Mouse (Mus musculus): ENCODE results near the gene Casz1. TPM values are rescaled to one million over a fixed set of nuclear protein-coding genes. Genes with fewer than 3 reads are reported as not detected.

The Casz1 gene
- total RNA-seq, 2 experiments from 2014 or later: 3.5 to 4.7 TPM

DNA sequence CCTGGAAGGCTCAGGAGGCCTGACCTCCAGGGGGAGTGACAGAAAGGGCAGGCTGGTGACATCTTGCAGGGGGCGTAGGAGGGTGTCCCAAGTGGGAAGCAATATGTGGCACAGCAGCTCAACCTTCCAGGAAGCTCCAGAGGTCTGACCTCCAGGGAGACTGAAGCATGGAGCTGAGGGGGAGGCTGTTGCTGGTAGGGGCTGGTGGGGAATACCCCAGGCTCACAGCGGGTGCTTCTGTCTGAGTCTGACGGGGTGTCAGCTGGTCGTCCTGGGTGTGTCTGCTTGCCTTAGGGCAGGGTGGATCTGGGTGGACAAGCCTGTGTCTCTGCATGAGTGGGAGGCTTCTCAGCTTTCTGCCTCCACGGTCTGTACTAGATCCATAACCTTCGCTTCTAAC is 38.1 kb downstream of the Casz1 start:
- no peak for ATAC-seq (replicated peaks; ENCODE audit: poor library complexity)

DNA sequence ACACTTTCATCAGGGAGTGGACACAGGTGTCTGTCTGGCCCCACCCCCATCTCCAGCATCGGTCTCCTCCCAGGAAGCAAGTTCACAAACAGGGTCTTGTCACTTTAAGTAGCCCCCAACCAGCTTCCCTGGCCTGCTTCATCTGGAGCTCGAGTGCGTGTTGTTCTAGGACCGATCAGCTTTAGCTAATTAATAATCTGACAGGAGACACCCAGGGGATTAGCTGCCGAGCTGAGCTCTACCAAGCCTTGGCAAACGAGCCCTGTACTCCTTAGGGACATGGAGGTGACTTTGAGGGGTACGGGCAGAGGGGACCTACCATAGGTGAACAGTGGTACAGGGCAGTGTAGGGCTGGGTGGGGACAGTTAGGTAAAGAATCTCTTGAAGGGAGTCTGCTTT is 40.7 kb downstream of the Casz1 start:
- no peak for ATAC-seq (replicated peaks; ENCODE audit: poor library complexity)

DNA sequence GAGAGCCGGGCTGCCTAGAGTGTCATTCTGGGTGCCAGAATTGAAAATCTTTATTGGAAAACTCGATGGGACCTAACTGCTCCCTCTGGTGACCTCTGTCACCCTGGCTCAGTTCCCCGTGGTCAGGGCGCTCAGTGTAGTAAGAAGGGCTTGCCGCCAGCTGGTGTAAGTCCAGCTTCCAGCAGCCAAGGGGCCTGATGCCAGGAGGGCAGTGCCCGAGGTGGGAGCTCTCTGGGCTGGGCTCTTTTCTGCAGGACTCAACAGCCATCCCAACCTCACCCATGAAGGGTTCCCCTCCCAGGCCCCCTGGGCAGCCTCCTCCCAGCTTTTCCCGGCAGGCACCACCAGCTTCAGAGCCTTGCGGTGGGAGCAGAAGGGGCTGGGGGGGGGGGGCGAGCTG is 42.0 kb downstream of the Casz1 start:
- no peak for ATAC-seq (replicated peaks; ENCODE audit: poor library complexity)

DNA sequence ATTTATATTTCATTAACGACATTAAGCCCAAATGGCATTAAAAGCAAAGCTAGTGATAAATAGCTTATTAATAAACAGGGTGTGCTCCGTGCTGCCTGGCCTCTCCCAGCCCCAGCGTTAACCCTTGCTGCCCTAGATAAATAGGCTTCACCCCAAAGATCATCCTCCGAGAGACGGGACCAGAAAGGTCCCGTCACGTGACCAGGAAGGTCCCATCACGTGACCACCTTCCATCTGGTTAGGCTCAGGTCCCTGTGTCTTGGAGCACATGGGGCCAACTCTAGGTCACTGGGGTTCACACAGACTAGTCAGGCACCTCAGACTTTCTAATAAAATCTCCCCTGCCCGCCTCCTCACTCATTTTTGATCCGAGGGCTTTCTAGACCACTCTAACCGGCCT is 42.5 kb downstream of the Casz1 start:
- ATAC-seq (replicated peaks; ENCODE audit: poor library complexity): no peak

DNA sequence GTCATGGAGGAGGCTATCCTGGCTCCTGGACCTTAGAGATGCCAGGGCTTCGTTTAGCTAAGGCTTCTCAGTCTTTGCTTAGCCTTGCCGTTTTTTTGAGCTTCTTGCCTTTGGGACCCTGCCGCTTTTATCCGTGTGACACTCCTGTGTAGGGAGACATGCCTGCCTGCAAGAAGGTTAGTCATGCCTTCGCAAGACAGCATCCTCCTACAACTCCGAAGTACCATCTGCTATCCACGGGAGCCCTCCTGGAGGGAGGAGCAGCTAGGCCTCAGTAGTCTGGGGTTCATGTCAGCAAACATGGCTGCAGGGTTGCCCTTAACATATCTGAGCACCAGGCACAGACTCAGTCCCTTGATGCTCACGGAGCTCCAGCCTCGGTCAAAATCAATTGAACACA is 43.4 kb downstream of the Casz1 start:
- ATAC-seq (replicated peaks; ENCODE audit: poor library complexity): no peak

DNA sequence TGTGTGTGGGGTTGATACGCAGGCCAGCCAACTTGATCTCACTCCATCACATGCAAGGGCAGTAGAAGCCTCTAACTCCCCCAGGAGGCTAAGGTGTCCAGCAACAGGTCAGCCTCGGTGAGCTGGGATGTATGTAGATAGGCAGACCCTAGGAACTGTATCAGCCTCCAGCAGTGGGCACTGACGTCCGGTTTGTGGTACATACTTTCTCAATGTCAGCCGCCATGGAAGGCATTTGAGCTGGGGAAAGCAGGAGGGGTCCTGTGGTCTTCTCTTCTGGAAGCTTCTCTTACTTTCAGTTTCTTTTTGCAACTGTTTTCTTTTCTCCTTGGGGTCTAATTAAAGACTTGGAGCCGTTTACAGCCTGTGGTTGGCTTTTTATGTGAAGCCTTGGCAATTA is 45.2 kb downstream of the Casz1 start:
- peak; percentile 58 for ATAC-seq (replicated peaks; ENCODE audit: poor library complexity)

DNA sequence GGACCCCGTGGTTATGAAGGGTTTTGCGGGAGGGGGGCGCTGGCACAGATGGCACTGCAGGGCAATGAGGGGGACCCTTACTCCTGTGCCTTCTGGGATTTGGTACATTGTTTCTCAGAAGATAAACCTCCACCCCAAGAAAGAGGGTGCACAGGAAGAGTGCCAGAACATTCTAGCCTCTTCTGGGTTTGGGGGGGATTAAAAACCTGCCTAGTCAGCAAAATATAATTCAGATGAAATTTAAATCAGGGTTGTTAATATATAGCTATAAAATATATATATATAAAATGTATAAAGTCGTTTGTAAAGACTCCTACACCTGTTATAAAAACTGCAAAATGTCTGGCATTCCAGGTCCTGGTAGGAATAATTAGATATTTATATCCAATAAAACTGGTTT is 48.8 kb downstream of the Casz1 start:
- no peak for ATAC-seq (replicated peaks; ENCODE audit: poor library complexity)

DNA sequence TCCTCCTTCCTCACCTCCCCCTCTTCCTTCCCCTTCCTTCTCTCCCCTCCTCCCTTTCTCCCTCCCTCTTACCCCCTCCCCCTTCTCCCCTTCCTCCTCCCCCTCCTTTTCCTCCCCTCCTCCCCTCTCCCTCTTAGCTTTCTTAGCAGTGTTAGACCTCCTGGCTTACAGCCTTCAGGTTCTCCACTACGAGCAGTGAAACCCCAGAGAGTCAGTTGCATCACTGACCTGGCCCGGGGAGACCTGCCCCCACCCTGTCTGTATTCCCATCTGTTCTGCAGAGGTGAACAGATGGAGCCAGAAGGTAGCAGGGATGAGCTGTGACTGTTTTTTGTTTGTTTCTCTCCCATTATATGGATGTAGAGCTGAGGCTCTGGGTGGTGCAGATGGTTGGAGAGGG is 49.9 kb downstream of the Casz1 start:
- ATAC-seq (replicated peaks; ENCODE audit: poor library complexity): no peak

DNA sequence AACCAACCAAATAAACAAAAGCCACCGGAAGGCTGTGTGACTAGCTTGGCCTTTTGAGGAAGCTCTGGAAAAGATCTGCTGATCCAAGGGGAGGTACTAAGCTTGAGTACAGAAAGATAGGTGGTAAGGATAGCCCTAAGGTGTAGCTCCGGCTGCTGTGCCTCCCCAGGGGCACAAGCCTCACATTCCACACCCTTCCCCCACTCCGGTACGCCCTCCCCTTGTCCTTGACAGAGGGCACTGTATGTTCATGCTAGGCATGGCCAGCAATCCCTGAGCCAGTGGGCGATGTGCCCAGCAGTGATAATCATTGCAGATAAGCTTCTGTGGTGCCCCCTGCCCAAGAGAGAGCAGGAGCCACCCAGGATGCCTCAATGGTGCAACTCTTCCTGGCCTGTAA is 51.3 kb downstream of the Casz1 start:
- ATAC-seq (replicated peaks; ENCODE audit: poor library complexity): no peak

DNA sequence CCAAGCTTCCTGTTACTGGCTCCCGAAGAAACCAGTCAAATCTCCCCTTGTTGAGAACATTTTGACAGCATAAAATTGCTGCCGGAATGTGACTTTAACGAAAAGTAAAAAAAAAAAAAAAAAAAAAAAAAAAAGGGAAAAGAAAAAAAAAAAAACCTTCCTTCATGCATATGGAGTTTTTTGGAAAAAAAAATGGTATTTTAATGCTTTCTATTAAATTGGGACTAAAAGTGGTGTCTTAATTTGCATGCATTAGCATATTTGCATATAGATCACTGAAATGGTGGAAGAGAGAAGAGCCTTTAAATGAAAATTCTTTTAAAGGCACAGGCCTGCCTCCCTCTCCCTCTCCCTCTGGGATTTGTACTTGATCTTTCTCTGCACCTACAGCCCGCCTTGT is 52.0 kb downstream of the Casz1 start:
- no peak for ATAC-seq (replicated peaks; ENCODE audit: poor library complexity)

DNA sequence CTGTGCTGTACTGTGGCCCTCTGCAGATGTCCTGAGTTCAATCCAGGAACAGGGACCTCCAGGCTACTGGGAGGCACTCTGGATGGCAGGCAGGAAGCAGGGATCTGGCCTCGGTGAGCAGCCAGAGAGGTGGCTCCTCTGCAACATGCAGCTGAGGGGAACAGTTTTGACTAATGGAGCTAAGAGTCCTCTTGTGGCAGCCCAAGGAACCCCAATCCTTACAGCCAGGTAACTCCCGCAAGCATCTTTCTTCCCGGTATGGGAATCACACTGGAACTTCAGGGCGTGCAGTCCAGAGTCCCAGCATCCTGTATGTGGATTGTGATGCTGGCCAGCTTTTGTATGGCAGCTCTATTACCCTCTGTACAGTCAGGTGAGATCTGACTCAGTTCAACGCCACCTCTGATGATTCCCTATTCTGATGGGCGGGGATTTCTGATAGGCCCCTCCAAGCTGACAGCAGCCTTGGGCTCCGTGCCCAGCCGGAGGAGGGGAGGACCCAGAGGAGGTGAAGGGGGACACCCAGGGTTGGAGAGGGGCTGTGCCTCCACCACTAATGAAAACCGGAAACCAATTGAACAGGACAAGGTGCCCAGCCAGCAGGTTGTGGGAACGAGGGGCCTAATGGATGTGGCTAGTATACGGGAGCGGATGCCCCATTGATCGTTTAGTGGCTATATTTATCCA is 53.3 kb downstream of the Casz1 start:
- no peak for ATAC-seq (replicated peaks; ENCODE audit: poor library complexity)

DNA sequence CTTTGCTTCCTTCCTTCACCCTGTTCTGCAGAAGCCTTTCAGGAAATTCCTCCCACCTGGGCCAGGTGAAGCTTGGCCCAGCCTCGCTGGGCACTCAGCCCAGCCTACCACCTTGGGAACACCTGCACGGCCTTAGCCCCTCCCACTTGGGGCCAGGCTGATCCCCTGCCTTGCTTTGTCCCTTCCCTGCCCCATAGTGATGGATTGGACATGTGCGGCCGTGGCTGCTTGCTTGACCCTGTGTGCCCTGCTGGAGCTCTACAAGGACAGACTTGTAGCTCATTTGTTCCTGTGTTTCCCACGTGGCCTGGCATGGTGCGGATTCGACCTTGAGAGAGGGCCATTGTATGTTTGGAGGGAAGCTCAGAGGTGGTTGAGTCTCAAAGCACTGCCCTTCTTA is 54.0 kb downstream of the Casz1 start:
- no peak for ATAC-seq (replicated peaks; ENCODE audit: poor library complexity)

DNA sequence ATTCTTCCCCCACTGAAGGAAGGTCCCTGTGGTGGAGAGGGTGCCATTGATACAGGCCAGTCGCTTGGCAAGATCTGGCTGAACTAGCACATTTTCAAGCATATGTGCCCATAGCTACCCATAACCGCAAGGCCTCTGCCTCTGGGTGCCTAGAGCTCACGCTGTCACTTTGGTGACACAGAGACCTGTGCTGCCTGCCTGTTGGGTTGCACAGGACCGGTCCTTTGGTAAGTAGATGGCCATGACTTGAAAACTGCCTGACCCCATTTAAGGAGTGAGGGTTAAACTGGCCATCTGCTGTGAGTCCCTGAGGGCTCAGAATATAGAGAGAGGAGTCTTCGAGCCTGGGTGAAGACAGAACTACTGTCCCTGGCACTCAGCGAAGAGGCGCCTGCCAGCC is 55.2 kb downstream of the Casz1 start:
- ATAC-seq (replicated peaks; ENCODE audit: poor library complexity): no peak

DNA sequence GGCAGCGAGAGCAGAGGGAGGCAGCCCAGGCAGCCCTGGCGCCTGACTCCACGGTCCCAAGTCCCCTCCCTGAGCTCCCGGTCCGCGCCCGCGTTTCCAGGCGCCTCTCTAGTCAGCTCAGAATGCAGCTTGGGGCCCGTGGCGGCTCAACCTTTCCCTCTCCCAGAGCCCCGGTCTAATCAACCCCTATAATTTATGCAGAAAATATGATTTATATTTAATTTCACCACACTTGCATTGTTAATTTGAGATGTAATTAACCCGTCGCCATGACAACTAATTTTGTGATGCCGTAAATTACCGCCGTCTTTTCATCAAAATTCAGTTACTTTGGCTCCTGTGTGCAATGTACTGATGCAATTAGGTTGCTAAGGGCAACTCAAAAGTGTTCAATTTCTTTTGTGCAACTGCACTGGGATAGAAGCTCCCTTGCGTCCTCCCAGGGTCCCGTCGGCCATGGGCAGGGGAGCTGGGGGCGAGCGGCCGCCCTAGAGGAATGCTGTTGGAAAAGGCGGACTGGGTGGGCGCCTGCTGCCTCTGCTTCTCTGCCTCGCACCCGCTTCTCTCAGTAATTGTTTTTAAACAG is 55.8 kb downstream of the Casz1 start:
- ATAC-seq (replicated peaks; ENCODE audit: poor library complexity): no peak

DNA sequence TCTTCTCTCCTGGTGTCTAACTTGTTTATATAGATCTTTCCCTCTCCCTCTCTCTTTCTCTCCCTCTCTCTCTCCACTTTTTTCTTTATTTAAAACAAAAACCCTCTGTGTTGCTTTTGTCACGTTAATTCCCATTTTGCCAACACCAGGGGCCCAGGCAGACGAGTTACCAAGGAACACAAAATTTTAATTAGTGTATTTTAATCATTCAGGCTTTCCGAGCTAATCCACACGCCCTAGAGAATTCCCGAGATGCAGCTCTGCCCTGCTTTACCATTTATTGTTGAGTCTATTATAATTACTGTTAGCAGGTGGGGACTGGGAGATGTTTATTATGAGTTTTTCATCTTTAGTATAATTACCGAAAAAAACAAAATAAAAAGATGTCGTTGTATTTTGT is 56.4 kb downstream of the Casz1 start:
- no peak for ATAC-seq (replicated peaks; ENCODE audit: poor library complexity)

DNA sequence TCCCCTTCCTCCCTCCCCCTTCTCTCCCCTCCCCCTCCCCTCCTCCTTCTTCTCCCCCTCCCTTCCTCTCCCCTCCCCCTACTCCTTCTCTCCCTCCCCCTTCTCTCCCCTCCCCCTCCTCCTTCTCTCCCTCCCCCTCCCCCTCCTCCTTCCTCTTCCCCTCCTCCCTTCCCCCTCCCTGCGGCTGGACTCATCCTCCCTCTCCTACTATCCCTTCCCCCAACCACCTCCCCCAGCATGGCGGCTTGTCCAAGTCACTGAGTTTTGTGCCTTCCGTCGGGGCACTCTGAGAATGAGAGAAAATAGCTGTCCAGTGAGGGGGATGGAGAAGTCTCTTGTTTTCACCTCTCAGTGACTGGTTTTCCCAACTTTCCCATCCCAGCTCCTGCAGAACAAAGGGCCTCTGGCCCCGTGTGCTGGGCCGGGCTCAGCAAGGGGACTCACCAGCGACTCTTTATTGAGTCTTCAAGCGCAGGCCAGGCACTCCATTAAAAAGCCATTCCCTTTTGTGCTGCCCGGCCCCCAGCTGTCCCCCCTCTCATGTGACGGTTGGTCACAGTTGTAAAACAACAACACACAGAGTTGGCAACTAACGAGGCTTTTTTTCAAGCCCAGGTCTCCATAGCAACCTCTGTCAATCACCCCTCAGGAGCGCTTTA is 62.7 kb downstream of the Casz1 start:
- no peak for ATAC-seq (replicated peaks; ENCODE audit: poor library complexity)

DNA sequence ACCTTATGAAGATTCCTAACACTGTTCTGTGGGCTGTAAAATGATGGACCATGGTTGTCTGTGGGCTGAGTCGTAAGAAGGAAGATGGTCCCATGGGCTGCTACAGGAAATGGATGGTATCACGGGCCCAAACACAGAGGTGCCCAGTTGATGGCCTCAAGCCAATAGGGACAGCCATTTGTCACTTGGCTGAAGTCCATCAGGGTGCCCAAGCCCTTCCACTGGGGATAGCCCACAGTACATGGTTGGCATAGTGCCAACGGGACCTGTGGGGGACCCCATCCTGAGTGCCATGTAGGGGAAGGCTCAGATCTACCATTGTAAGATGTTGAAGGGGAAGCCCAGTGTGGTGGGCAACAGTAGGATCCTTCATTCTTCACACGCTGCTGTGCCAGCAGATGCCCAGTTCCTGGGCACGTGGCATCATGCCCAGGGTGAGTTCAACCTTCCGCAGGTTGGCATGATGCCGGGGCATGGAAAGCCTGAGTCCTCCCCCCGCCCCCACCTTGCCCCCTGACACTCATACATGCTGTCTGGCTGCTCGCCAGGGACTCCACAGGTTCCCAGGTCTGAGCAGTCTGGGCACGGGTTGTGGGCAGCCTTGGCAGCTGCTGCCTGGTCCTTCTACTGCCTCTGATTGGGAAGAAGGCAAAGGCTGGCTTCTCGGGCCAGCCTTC is 63.6 kb downstream of the Casz1 start:
- no peak for ATAC-seq (replicated peaks; ENCODE audit: poor library complexity)

DNA sequence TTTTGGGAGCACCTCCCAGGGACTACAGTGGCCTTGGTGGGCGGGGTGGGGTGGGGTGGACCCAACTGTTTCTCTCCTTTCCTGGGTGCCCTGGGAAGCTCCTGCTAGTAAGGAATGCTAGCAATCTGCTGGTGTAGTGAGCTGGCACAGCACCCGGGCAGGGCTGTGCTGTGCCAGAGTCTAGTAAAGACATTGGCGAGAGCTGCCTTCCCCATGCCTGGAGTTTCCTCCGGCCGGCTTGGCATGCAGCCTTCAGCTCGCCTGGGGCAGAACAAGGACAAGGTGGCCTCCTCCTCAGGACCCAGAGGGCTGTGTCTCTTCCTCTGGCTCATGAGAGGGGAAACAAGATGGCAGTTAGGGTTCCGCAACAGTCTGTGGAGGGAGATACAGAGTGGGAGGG is 65.3 kb downstream of the Casz1 start:
- no peak for ATAC-seq (replicated peaks; ENCODE audit: poor library complexity)

DNA sequence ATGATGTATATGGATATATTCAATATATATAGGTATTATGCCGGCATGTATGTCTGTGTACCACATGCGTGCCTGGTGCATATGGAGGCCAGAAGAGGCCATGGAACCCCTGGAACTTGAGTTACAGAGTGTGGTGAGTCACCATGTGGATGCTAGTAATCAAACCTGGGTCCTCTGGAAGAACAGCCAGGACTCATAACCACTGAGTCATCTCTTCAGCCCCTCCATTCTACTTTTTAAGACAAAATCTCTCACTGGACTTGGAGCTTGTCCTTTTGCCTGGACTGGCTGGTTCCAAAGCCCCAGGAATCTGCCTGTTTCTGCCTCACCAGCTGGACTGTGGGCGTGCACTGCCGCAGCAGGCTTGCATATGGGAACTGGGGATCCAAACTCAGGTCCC is 66.3 kb downstream of the Casz1 start:
- no peak for ATAC-seq (replicated peaks; ENCODE audit: poor library complexity)

DNA sequence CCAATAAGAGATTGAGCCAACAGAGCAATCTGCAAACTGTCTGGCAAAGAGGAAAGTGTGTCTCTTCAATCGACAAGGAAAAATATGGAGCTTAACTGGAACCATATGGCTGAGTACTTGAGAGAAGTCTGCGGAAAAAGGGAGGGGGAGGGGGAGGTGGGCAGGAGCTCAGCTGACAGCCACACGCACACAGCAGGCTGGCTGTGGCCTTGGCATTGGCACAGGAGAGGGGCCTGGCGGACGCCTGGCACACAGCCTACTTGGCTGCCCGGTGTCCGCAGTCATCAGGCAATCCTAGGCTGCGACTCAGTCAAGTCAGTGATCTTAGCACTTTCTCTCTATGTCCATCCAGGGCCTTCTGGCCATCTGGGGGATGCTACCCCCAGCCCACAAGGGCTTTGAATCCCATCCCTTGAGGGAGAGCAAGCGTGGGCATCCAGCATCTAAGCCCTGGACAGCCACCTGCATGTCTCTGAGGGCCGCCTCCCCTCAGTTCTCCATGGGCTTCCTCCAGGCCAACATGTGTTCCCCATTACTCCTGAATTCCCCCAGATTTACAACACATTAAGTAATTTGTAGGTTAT is 67.6 kb downstream of the Casz1 start:
- no peak for ATAC-seq (replicated peaks; ENCODE audit: poor library complexity)

DNA sequence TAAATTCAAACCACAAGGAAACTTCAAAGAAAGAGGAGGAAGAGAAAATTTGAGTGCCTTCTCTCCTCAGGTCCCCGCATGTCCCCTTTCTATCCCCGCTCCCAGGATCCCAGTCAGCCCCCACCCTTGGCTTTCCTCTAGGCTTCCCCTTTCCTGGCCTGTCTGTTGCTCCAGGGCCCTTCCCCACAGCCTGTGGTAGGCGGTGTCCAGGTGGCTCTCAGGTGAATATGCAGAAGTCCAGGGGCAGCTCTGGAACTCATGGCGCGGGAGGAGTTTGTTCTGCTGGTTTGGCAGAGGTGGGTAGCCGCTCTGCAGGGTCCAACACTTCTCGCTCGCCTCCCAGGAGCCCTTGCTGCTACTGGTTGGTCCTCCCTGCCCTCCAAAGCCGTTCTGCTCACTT is 68.1 kb downstream of the Casz1 start:
- no peak for ATAC-seq (replicated peaks; ENCODE audit: poor library complexity)

DNA sequence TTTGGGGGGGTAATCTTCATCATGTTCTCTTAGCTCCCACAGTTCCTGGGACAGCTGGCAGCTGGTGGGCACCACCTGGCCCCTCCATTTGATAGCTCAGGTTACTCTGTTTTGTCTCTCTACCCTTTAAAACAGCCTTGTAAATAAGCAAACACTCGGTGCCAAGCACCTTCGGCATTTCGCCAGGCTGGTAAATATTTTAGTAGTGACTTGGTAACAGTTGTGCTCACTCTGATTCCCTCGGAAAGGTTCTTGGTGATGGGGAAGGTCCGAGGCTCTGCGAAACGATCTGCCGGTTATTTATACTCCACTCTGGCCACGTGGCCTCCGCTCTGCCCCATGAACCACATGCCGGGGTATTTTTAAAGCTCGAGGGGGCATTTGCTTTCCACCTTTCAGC is 68.6 kb downstream of the Casz1 start:
- ATAC-seq (replicated peaks; ENCODE audit: poor library complexity): no peak
